Mouse (Mus musculus): ENCODE results near the gene Pbxip1. TPM values are rescaled to one million over a fixed set of nuclear protein-coding genes. Genes with fewer than 3 reads are reported as not detected.

Gene Pbxip1
- polyA plus RNA-seq, 1 experiment from 2014 or later: 20.1 TPM

DNA sequence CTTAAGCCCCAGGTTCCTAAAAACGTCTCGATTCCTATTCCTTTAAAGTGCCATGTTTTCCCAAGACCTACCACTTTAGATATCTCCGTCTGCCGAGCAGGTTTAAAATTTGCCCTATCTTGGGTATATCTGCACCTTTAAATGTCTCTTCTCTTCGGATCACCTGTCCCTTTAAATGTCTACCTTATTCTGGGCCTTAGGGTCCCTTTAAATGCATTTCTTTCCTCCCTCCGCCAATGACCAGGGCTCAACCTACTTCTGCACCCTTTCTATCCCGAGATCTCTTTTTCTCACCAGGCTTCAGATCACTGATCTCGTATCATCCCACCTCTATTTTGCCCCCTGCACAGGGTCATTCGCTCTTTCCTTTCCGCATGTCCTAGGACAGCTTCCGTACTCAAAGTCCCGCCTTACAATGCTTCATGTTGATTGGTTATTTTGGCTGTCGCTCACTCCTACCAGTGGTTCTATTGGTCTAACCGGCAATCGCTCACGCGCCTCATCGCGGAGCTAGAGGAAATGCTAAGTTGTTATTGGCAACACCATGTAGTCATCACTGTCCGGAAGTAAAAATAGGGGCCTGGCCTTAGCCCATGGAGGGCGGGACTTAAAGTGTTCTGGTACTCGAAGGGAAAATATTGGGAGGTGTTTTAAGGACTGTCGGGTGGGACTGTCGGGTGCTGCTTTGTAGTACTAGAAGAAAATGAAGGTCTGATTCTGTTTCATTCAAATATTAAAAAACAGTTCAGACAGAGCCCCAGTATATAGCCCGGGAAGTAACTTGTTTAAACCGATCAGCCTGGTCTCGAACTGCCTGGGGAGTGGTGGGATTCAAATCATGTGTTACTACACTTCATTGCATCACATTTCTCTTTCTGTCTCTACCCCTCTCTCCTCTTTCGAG lies 24.8 kb upstream of the Pbxip1 start, which contains the start of gene Flad1:
Flad1 (minus strand) TSS at position 381 of the 904 bp plus-strand sequence.
- Histone ChIP-seq H3K36me3 (replicated peaks) (peaks cover 61% of the 10 kb centered on the region), H3K27ac (replicated peaks) (peak within 1 kb of the TSS; percentile 62), H3K9me3 (no peaks in the 10 kb centered on the region), H3K27me3 (replicated peaks; ENCODE audit: low read depth, poor library complexity, severe bottlenecking) (no peaks in the 10 kb centered on the region), H3K4me1 (peaks cover 17% of the 10 kb centered on the region), H3K4me3 (peak within 1 kb of the TSS; percentile 62)
- WGBS: 6% methylated on average over 28 of the region's 28 CpGs
- peak; percentile 95 for DNase-seq (ENCODE audit: low spot score)

DNA sequence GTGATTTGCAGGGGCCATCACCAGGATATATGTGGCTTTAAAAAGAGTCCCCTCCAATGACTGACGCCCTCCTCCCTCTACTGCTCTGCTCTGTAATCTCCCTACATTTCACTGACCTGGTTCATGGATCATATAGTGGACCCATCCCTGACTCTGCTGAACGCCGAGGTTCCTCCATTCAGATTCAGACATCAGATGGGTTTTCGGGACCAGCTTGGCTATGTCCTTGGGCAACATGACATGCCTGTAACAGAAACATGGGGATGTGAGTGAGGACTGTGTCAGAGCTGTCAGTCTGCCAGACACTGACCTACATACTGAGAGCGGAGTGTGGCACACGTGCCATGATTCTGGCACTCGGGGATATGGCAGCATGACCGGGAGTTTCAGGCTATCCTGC lies 20.3 kb upstream of the Pbxip1 start:
- 96% methylated on average over 8 of the region's 8 CpGs for WGBS
- Histone ChIP-seq H3K27ac (replicated peaks) (no peak overlapping the region), H3K4me3 (peak overlapping the region; percentile 76), H3K27me3 (replicated peaks; ENCODE audit: low read depth, poor library complexity, severe bottlenecking) (no peaks in the 10 kb centered on the region), H3K4me1 (peaks cover 34% of the 10 kb centered on the region), H3K9me3 (no peaks in the 10 kb centered on the region), H3K36me3 (replicated peaks) (peaks cover 40% of the 10 kb centered on the region)
- DNase-seq (ENCODE audit: low spot score): no peak

DNA sequence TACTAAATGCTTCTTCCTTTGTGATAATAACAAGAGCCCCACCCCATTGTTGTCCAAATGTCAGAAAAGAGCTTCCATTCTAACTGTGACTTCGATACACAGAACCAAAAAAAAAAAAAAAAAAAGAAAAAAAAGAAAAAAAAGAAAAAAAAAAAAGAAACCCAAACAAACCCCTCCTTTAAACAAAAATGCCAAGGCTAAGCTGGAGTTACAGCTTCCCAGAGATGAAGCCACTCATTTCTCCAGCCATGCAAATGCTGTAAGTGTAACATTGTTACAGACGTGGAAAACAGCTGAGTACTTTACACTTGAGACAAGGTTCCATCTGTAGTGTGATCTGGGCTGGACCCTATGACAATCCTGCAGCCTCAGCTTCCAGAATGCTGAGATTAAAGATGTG lies 19.4 kb upstream of the Pbxip1 start:
- 36% methylated on average over 2 of the region's 2 CpGs for WGBS
- Histone ChIP-seq H3K27me3 (replicated peaks; ENCODE audit: low read depth, poor library complexity, severe bottlenecking) (no peaks in the 10 kb centered on the region), H3K4me3 (peak overlapping the region; percentile 76), H3K36me3 (replicated peaks) (peaks cover 40% of the 10 kb centered on the region), H3K27ac (replicated peaks) (peak overlapping the region; percentile 92), H3K9me3 (no peaks in the 10 kb centered on the region), H3K4me1 (peaks cover 40% of the 10 kb centered on the region)
- DNase-seq (ENCODE audit: low spot score): no peak

DNA sequence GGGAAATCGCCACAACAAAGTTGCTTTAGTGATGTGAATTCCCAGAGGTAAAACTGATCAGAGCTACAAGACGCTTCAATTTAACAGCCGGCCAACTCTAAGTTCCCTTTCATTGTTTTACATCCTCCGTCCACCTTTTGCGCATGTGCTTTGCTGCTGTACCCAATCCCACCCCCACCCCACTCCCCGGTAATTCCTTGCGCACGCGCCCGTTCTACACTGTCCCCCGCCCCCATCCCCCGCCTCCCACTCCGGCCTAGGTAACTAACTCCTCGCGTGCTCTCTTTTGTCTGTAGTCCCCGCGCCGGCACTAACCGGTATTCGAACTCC lies 18.7 kb upstream of the Pbxip1 start:
- peaks cover 47% of the 10 kb centered on the region for H3K4me1 ChIP-seq
- H3K9me3 ChIP-seq: no peaks in the 10 kb centered on the region
- peak overlapping the region; percentile 92 for H3K27ac ChIP-seq (replicated peaks)
- under 1% methylated on average over 20 of the region's 20 CpGs for WGBS
- DNase-seq (ENCODE audit: low spot score): no peak
- H3K4me3 ChIP-seq: peak overlapping the region; percentile 76
- H3K36me3 ChIP-seq (replicated peaks): peaks cover 40% of the 10 kb centered on the region
- no peaks in the 10 kb centered on the region for H3K27me3 ChIP-seq (replicated peaks; ENCODE audit: low read depth, poor library complexity, severe bottlenecking)

DNA sequence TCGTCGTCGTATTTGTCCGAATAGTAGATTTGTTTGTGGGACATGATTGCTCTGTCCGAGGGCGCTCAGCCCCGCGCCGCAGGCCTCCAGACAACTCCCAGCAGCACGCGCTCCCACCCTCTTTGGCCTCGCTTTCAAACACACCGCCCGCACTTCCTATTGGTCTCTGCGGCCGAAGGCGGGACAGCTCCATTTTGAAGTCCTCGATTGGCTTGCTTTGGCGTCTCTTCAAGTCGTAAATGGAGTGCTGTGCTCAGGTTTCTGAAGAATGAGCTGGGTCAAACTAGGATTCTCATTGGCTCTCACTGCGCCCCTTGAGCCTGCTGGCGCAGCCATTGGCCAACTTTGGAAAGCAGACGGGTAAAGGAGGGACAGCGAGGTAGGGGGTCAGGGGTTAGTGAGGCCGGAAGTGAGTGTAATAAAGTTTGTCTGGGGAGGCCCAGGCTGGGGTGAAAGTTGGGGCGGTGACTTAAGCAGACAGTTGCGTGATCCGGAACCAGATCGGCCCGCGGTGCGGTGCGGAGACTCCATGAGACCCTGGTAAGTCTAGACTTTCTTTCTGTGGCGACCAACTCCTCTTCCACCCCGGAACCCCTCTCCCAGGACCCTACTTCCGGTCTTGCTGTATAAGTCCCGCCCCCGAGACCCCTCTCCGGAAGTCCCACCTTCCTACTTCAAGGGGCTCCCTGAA lies 18.2 kb upstream of the Pbxip1 start, which contains the start of the genes Cks1b and Shc1:
Cks1b (minus strand) TSS at position 214 of the 691 bp plus-strand sequence.
Shc1 (plus strand) TSS at position 274 of the 691 bp plus-strand sequence.
- DNase-seq (ENCODE audit: low spot score): peak; percentile 97
- H3K27ac ChIP-seq (replicated peaks): peak within 1 kb of the TSS; percentile 92
- peaks cover 40% of the 10 kb centered on the region for H3K36me3 ChIP-seq (replicated peaks)
- no peaks in the 10 kb centered on the region for H3K9me3 ChIP-seq
- WGBS: under 1% methylated on average over 39 of the region's 39 CpGs
- no peaks in the 10 kb centered on the region for H3K27me3 ChIP-seq (replicated peaks; ENCODE audit: low read depth, poor library complexity, severe bottlenecking)
- peaks cover 52% of the 10 kb centered on the region for H3K4me1 ChIP-seq
- peak within 1 kb of the TSS; percentile 76 for H3K4me3 ChIP-seq

DNA sequence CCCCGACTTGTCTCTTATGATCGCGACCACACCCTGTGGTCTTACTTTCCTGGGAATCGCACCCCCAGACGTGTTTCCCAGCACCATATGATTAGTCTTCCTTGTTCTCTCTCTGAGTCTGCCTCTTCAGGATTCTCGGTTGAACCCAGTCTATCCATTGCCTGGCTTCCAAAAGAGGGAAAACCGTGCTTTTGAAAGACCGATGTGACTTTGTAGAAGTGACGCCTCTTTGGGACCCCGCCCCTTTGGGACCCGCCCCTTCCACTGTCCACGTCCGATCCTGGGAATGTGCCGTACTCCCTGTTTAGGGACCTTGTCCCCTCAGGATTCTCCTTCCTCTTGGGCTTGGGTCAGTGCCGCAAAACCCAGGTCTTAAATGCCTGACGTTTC lies 17.6 kb upstream of the Pbxip1 start:
- H3K27me3 ChIP-seq (replicated peaks; ENCODE audit: low read depth, poor library complexity, severe bottlenecking): no peaks in the 10 kb centered on the region
- H3K27ac ChIP-seq (replicated peaks): peak overlapping the region; percentile 92
- H3K4me3 ChIP-seq: peak overlapping the region; percentile 76
- H3K4me1 ChIP-seq: peaks cover 56% of the 10 kb centered on the region
- H3K9me3 ChIP-seq: no peaks in the 10 kb centered on the region
- under 1% methylated on average over 16 of the region's 16 CpGs for WGBS
- H3K36me3 ChIP-seq (replicated peaks): peaks cover 40% of the 10 kb centered on the region
- peak; percentile 88 for DNase-seq (ENCODE audit: low spot score)

DNA sequence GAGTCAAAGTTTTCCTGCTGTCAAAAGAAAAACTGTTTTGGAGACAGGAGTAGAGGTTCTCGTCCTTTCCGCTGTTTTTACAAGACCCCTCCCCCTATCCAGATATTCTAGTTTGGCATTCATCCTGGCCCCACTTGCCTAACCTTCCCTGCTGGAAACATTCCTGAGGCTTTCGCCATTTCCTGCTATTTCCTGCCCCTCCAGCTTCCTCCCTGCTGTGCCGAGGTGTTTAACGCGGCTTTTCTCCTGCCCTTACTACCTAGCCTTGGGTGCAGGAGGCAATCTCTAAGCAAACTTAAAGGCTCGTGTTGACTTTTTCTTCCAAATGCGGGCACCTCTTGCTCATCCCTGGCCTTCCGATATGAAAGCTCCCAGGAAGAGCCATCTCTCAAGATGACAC lies 16.9 kb upstream of the Pbxip1 start:
- Histone ChIP-seq H3K4me1 (peaks cover 62% of the 10 kb centered on the region), H3K36me3 (replicated peaks) (peaks cover 40% of the 10 kb centered on the region), H3K4me3 (peak overlapping the region; percentile 76), H3K27me3 (replicated peaks; ENCODE audit: low read depth, poor library complexity, severe bottlenecking) (no peaks in the 10 kb centered on the region), H3K27ac (replicated peaks) (peak overlapping the region; percentile 92), H3K9me3 (no peaks in the 10 kb centered on the region)
- WGBS: 2% methylated on average over 9 of the region's 9 CpGs
- DNase-seq (ENCODE audit: low spot score): peak; percentile 56

DNA sequence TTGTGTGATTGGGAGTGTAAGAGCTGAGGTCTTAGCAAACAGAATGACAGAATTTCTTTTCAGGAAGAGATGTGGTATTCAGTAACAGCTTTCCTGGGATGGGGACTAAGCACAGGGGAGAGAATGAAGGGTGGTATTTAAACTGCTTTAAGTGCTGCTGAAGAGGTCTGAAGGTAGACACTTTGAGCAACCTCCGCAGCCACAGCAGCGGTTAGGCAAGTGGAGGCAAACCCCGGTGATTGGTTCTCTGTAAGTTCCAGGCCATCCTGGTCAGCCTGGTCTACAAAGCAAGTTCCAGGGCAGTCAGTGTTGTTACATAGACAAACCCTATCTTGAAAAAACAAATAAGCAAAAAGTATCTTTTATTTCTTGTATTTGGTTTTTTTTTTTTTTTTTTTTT lies 16.5 kb upstream of the Pbxip1 start:
- Histone ChIP-seq H3K4me3 (peak overlapping the region; percentile 76), H3K9me3 (no peaks in the 10 kb centered on the region), H3K27me3 (replicated peaks; ENCODE audit: low read depth, poor library complexity, severe bottlenecking) (no peaks in the 10 kb centered on the region), H3K27ac (replicated peaks) (peak overlapping the region; percentile 92), H3K36me3 (replicated peaks) (peaks cover 40% of the 10 kb centered on the region), H3K4me1 (peaks cover 64% of the 10 kb centered on the region)
- DNase-seq (ENCODE audit: low spot score): no peak
- 23% methylated on average over 3 of the region's 3 CpGs for WGBS

DNA sequence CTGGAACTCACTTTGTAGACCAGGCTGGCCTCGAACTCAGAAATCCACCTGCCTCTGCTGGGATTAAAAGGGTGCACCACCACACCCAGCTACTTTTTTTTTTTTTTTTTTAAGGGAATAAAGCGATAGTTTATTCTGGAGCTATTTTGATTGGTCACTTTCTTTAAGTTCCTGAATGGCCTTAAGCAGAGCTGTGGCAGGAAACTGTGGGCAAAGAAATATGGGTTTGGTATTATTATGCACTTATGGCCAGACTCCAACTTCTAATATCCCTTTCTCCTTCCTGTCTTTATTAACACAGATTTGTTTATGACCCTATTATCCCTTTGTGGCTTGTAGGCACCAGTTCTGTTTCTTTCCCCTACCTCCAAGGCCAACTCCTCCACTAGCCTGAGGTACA lies 16.1 kb upstream of the Pbxip1 start:
- no peaks in the 10 kb centered on the region for H3K9me3 ChIP-seq
- peak overlapping the region; percentile 65 for H3K4me3 ChIP-seq
- H3K4me1 ChIP-seq: peaks cover 64% of the 10 kb centered on the region
- 59% methylated on average over 2 of the region's 2 CpGs for WGBS
- no peak for DNase-seq (ENCODE audit: low spot score)
- H3K27ac ChIP-seq (replicated peaks): peak overlapping the region; percentile 89
- peaks cover 40% of the 10 kb centered on the region for H3K36me3 ChIP-seq (replicated peaks)
- no peaks in the 10 kb centered on the region for H3K27me3 ChIP-seq (replicated peaks; ENCODE audit: low read depth, poor library complexity, severe bottlenecking)

DNA sequence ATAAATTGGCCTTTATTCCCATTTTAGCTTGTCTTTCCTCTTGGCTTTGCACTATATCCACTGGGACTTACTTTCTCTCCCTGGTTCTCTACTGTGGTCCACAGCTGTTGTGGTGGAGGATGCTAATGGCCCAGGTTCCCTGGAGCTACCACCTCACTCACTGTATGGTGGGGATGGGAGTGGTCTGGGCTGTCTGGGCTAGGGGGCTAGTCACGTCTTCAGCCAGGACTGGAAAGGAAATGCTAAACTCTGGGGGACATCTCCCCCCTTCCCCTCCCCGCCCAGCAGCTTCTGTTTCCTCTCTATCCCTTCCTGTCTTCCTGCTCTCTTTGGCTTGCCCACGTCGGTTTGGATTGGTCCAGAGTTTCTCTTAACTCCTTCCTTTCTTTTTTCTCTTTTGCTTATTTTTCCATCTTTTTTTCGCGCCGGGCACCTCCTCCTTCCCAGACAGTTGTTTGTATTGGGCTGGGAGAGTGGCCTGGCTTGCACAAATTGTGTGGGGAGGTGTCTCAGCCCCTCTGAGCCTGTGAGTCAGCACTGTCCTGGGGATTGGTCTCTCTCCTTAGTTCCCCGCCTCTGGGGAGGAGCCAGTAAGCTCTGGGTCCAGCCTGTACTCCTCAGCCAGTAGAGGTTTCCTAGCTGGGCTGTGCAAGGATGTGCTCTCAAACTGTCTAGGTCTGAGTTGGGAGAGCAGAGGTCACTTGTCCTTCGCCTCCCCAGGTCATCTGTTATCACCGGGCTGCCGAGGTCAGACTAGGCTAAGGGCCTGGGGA lies 15.3 kb upstream of the Pbxip1 start:
- H3K36me3 ChIP-seq (replicated peaks): peaks cover 39% of the 10 kb centered on the region
- H3K9me3 ChIP-seq: no peaks in the 10 kb centered on the region
- H3K27ac ChIP-seq (replicated peaks): peak overlapping the region; percentile 89
- peak overlapping the region; percentile 65 for H3K4me3 ChIP-seq
- 2% methylated on average over 11 of the region's 11 CpGs for WGBS
- H3K4me1 ChIP-seq: peaks cover 61% of the 10 kb centered on the region
- peak; percentile 81 for DNase-seq (ENCODE audit: low spot score)
- H3K27me3 ChIP-seq (replicated peaks; ENCODE audit: low read depth, poor library complexity, severe bottlenecking): no peaks in the 10 kb centered on the region

DNA sequence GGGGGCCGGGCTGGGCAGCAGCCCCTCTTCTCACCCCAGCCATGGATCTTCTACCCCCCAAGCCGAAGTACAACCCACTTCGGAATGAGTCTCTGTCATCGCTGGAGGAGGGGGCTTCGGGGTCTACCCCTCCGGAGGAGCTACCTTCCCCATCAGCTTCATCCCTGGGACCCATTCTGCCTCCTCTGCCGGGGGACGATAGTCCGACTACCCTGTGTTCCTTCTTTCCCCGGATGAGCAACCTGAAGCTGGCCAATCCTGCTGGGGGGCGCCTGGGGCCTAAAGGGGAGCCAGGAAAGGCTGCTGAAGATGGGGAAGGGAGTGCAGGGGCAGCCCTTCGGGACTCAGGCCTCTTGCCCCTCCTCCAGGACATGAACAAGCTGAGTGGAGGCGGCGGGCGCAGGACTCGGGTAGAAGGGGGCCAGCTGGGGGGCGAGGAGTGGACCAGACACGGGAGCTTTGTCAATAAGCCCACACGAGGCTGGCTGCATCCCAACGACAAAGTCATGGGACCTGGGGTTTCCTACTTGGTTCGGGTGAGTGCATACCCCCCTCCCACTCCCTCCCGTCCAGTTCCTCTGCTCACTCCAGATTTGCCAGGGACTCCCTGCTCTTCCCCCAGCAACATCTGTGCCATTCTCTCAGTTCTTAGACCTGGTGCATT lies 14.6 kb upstream of the Pbxip1 start:
- H3K27me3 ChIP-seq (replicated peaks; ENCODE audit: low read depth, poor library complexity, severe bottlenecking): no peaks in the 10 kb centered on the region
- peaks cover 54% of the 10 kb centered on the region for H3K4me1 ChIP-seq
- peak overlapping the region; percentile 89 for H3K27ac ChIP-seq (replicated peaks)
- peaks cover 40% of the 10 kb centered on the region for H3K36me3 ChIP-seq (replicated peaks)
- peak overlapping the region; percentile 65 for H3K4me3 ChIP-seq
- DNase-seq (ENCODE audit: low spot score): peak; percentile 32
- no peaks in the 10 kb centered on the region for H3K9me3 ChIP-seq
- WGBS: 5% methylated on average over 22 of the region's 22 CpGs

Data from embryonic facial prominence, embryonic 10.5 days (tissue).